Mouse (Mus musculus): Measurements from ENCODE around the gene Eef1g. TPM values are rescaled to one million over a fixed set of nuclear protein-coding genes. Genes with fewer than 3 reads are reported as not detected.
"Not testable (repeated sequence)": the region's sequence is repeated elsewhere in the genome, so short reads cannot be mapped to it uniquely, and the experiment has no call there.

Eef1g gene
- polyA plus RNA-seq, 1 experiment from 2014 or later: 472 TPM

GRCm38 (mm10) chr19:8967893-8968292 lies 1.1 kb downstream of the Eef1g start:
- DNase-seq (ENCODE audit: low spot score) (no peak), ATAC-seq (replicated peaks; ENCODE audit: low FRiP score) (no peak)
- H3K9ac ChIP-seq (ENCODE audit: low read length): peak overlapping the region; percentile 96
- peak overlapping the region; percentile 60; the same call in 1 of the 2 replicates for H3K27ac ChIP-seq (ENCODE audit: low read depth, low read length)
- peak overlapping the region; percentile 64 for H3K4me2 ChIP-seq (ENCODE audit: low read depth, low read length, severe bottlenecking)
- WGBS: 9% methylated on average over 9 of the region's 9 CpGs
- peaks cover 30% of the 10 kb centered on the region; the same call in 1 of the 2 replicates for H3K36me3 ChIP-seq (ENCODE audit: control insufficient read depth, insufficient read depth, low read length)
- H3K4me1 ChIP-seq (replicated peaks; ENCODE audit: control insufficient read depth, insufficient read depth, low read length): peaks cover 2% of the 10 kb centered on the region; the same call in 1 of the 2 replicates
- no peaks in the 10 kb centered on the region for H3K27me3 ChIP-seq (ENCODE audit: control insufficient read depth, insufficient read depth, low read length)
- peak overlapping the region; percentile 84 for H3K4me3 ChIP-seq (ENCODE audit: low read depth, low read length)
- no peaks in the 10 kb centered on the region for H3K9me3 ChIP-seq (ENCODE audit: control insufficient read depth, low read length)

- ATAC-seq (replicated peaks; ENCODE audit: low FRiP score): not testable (repeated sequence)
- WGBS: 91% methylated on average over 8 of the region's 8 CpGs
- peaks cover 44% of the 10 kb centered on the region; the same call in 1 of the 2 replicates for H3K36me3 ChIP-seq (ENCODE audit: control insufficient read depth, insufficient read depth, low read length)
These were observed 5.7 kb downstream of the Eef1g start for GRCm38 (mm10) chr19:8972491-8972890.

GRCm38 (mm10) chr19:8974638-8975037 lies 7.8 kb downstream of the Eef1g start:
- H3K36me3 ChIP-seq (ENCODE audit: control insufficient read depth, insufficient read depth, low read length): peaks cover 52% of the 10 kb centered on the region
- WGBS: 88% methylated on average over 1 of the region's 1 CpGs
- ATAC-seq (replicated peaks; ENCODE audit: low FRiP score): no peak

More at GRCm38 (mm10) chr19:8972491-8972890, 5.7 kb downstream of the Eef1g start:
- H3K27ac ChIP-seq (ENCODE audit: low read depth, low read length); DNase-seq (ENCODE audit: low spot score); H3K4me1 ChIP-seq (replicated peaks; ENCODE audit: control insufficient read depth, insufficient read depth, low read length); H3K9me3 ChIP-seq (ENCODE audit: control insufficient read depth, low read length); H3K4me2 ChIP-seq (ENCODE audit: low read depth, low read length, severe bottlenecking); H3K9ac ChIP-seq (ENCODE audit: low read length); H3K4me3 ChIP-seq (ENCODE audit: low read depth, low read length); H3K27me3 ChIP-seq (ENCODE audit: control insufficient read depth, insufficient read depth, low read length): not testable (repeated sequence)

GRCm38 (mm10) chr19:8975491-8975890 lies 8.7 kb downstream of the Eef1g start:
- Histone ChIP-seq H3K36me3 (ENCODE audit: control insufficient read depth, insufficient read depth, low read length) (peaks cover 48% of the 10 kb centered on the region), H3K9me3 (ENCODE audit: control insufficient read depth, low read length) (no peaks in the 10 kb centered on the region), H3K4me3 (ENCODE audit: low read depth, low read length) (no peak overlapping the region), H3K27me3 (ENCODE audit: control insufficient read depth, insufficient read depth, low read length) (no peaks in the 10 kb centered on the region), H3K9ac (ENCODE audit: low read length) (no peak overlapping the region), H3K4me2 (ENCODE audit: low read depth, low read length, severe bottlenecking) (no peak overlapping the region), H3K4me1 (replicated peaks; ENCODE audit: control insufficient read depth, insufficient read depth, low read length) (no peaks in the 10 kb centered on the region), H3K27ac (ENCODE audit: low read depth, low read length) (no peak overlapping the region)
- DNase-seq (ENCODE audit: low spot score) (no peak), ATAC-seq (replicated peaks; ENCODE audit: low FRiP score) (no peak)
- WGBS: 92% methylated on average over 2 of the region's 2 CpGs

More at GRCm38 (mm10) chr19:8974638-8975037, 7.8 kb downstream of the Eef1g start:
- H3K27ac ChIP-seq (ENCODE audit: low read depth, low read length): no peak overlapping the region
- no peak overlapping the region for H3K9ac ChIP-seq (ENCODE audit: low read length)
- H3K27me3 ChIP-seq (ENCODE audit: control insufficient read depth, insufficient read depth, low read length): no peaks in the 10 kb centered on the region
- no peak overlapping the region for H3K4me3 ChIP-seq (ENCODE audit: low read depth, low read length)
- no peaks in the 10 kb centered on the region for H3K4me1 ChIP-seq (replicated peaks; ENCODE audit: control insufficient read depth, insufficient read depth, low read length)
- DNase-seq (ENCODE audit: low spot score): no peak
- no peaks in the 10 kb centered on the region for H3K9me3 ChIP-seq (ENCODE audit: control insufficient read depth, low read length)
- no peak overlapping the region for H3K4me2 ChIP-seq (ENCODE audit: low read depth, low read length, severe bottlenecking)

GRCm38 (mm10) chr19:8976535-8976934 lies 9.7 kb downstream of the Eef1g start:
- no peak for DNase-seq (ENCODE audit: low spot score)

GRCm38 (mm10) chr19:8980771-8981170 lies 13.9 kb downstream of the Eef1g start:
- H3K4me1 ChIP-seq (replicated peaks; ENCODE audit: control insufficient read depth, insufficient read depth, low read length): peaks cover 21% of the 10 kb centered on the region
- 47% methylated on average over 5 of the region's 5 CpGs for WGBS

More at GRCm38 (mm10) chr19:8976535-8976934, 9.7 kb downstream of the Eef1g start:
- H3K4me1 ChIP-seq (replicated peaks; ENCODE audit: control insufficient read depth, insufficient read depth, low read length): no peaks in the 10 kb centered on the region
- no peak overlapping the region for H3K4me2 ChIP-seq (ENCODE audit: low read depth, low read length, severe bottlenecking)
- no peaks in the 10 kb centered on the region for H3K27me3 ChIP-seq (ENCODE audit: control insufficient read depth, insufficient read depth, low read length)
- no peak overlapping the region for H3K9ac ChIP-seq (ENCODE audit: low read length)
- ATAC-seq (replicated peaks; ENCODE audit: low FRiP score): peak; percentile 62
- H3K9me3 ChIP-seq (ENCODE audit: control insufficient read depth, low read length): no peaks in the 10 kb centered on the region
- peaks cover 40% of the 10 kb centered on the region for H3K36me3 ChIP-seq (ENCODE audit: control insufficient read depth, insufficient read depth, low read length)
- no peak overlapping the region for H3K27ac ChIP-seq (ENCODE audit: low read depth, low read length)
- WGBS: 43% methylated on average over 3 of the region's 3 CpGs
- no peak overlapping the region for H3K4me3 ChIP-seq (ENCODE audit: low read depth, low read length)

GRCm38 (mm10) chr19:8981450-8982168 lies 14.8 kb downstream of the Eef1g start:
- Histone ChIP-seq H3K27me3 (ENCODE audit: control insufficient read depth, insufficient read depth, low read length) (no peaks in the 10 kb centered on the region; the same call in 1 of the 2 replicates), H3K27ac (ENCODE audit: low read depth, low read length) (no peak overlapping the region; the same call in 1 of the 2 replicates), H3K9ac (ENCODE audit: low read length) (no peak overlapping the region), H3K4me1 (replicated peaks; ENCODE audit: control insufficient read depth, insufficient read depth, low read length) (peaks cover 21% of the 10 kb centered on the region), H3K9me3 (ENCODE audit: control insufficient read depth, low read length) (no peaks in the 10 kb centered on the region), H3K4me3 (ENCODE audit: low read depth, low read length) (no peak overlapping the region), H3K4me2 (ENCODE audit: low read depth, low read length, severe bottlenecking) (no peak overlapping the region), H3K36me3 (ENCODE audit: control insufficient read depth, insufficient read depth, low read length) (peaks cover 15% of the 10 kb centered on the region)
- ATAC-seq (replicated peaks; ENCODE audit: low FRiP score) (no peak), DNase-seq (ENCODE audit: low spot score) (no peak)
- 93% methylated on average over 2 of the region's 2 CpGs for WGBS

More at GRCm38 (mm10) chr19:8980771-8981170, 13.9 kb downstream of the Eef1g start:
- no peak overlapping the region for H3K9ac ChIP-seq (ENCODE audit: low read length)
- H3K36me3 ChIP-seq (ENCODE audit: control insufficient read depth, insufficient read depth, low read length): peaks cover 15% of the 10 kb centered on the region
- H3K4me3 ChIP-seq (ENCODE audit: low read depth, low read length): no peak overlapping the region
- H3K4me2 ChIP-seq (ENCODE audit: low read depth, low read length, severe bottlenecking): no peak overlapping the region
- no peaks in the 10 kb centered on the region for H3K27me3 ChIP-seq (ENCODE audit: control insufficient read depth, insufficient read depth, low read length)
- DNase-seq (ENCODE audit: low spot score) (no peak), ATAC-seq (replicated peaks; ENCODE audit: low FRiP score) (no peak)
- no peak overlapping the region for H3K27ac ChIP-seq (ENCODE audit: low read depth, low read length)
- no peaks in the 10 kb centered on the region for H3K9me3 ChIP-seq (ENCODE audit: control insufficient read depth, low read length)

- H3K27me3 ChIP-seq (ENCODE audit: control insufficient read depth, insufficient read depth, low read length): no peaks in the 10 kb centered on the region; the same call in 1 of the 2 replicates
- no peak overlapping the region for H3K4me3 ChIP-seq (ENCODE audit: low read depth, low read length)
- no peak for DNase-seq (ENCODE audit: low spot score)
- ATAC-seq (replicated peaks; ENCODE audit: low FRiP score): no peak
- no peak overlapping the region for H3K27ac ChIP-seq (ENCODE audit: low read depth, low read length)
- WGBS: 62% methylated on average over 5 of the region's 5 CpGs
- H3K9me3 ChIP-seq (ENCODE audit: control insufficient read depth, low read length): no peaks in the 10 kb centered on the region
- H3K4me2 ChIP-seq (ENCODE audit: low read depth, low read length, severe bottlenecking): no peak overlapping the region
- H3K4me1 ChIP-seq (replicated peaks; ENCODE audit: control insufficient read depth, insufficient read depth, low read length): peaks cover 21% of the 10 kb centered on the region
- H3K9ac ChIP-seq (ENCODE audit: low read length): no peak overlapping the region
- peaks cover 15% of the 10 kb centered on the region for H3K36me3 ChIP-seq (ENCODE audit: control insufficient read depth, insufficient read depth, low read length)
These were observed 15.7 kb downstream of the Eef1g start for GRCm38 (mm10) chr19:8982303-8983149.

All from forebrain, embryonic 11.5 days (tissue).